Mouse (Mus musculus) heart, embryonic 14.5 days (tissue): Measurements from ENCODE around the gene Arl8a. TPM values are rescaled to one million over a fixed set of nuclear protein-coding genes. Genes with fewer than 3 reads are reported as not detected.

Experiments used
- ATAC-seq: fragments of 200-750 bp; cut with Nextera tagmentation; 2 replicates; pipeline ENCODE4 v1.8.0; 2017; ENCODE audit warnings: low read depth, moderate TSS enrichment; ENCODE audit not compliant: insufficient number of reproducible peaks, insufficient read depth, low FRiP score
- H3K27ac ChIP-seq, 2 experiments: fragments of 200-500 bp in 1 of 2; fragments of 300-500 bp in 1 of 2; sonication (generic) in 1 of 2; replicated peaks in 1 of 2; 2 replicates each; pipeline ENCODE4 v1.5.1; 2012 to 2014; ENCODE audit warnings: low read depth in 2 of 2, low read length in 2 of 2, control low read depth in 1 of 2, mild to moderate bottlenecking in 1 of 2, mixed read lengths in 1 of 2; ENCODE audit not compliant: control insufficient read depth in 1 of 2, insufficient read depth in 1 of 2
- H3K27me3 ChIP-seq: fragments of 300-500 bp; sonication (generic); 2 replicates; pipeline ENCODE4 v1.6.1; 2014; ENCODE audit warnings: mild to moderate bottlenecking, low read length, control low read depth; ENCODE audit not compliant: control insufficient read depth, insufficient read depth
- H3K36me3 ChIP-seq: fragments of 300-500 bp; sonication (generic); 2 replicates; pipeline ENCODE4 v1.6.1; 2014; ENCODE audit warnings: mild to moderate bottlenecking, control low read depth, low read length, mixed read lengths; ENCODE audit not compliant: control insufficient read depth, insufficient read depth
- H3K4me1 ChIP-seq, 2 experiments: fragments of 200-500 bp in 1 of 2; fragments of 300-500 bp in 1 of 2; sonication (generic) in 1 of 2; 2 replicates each; pipeline ENCODE4 v1.6.1; 2012 to 2014; ENCODE audit warnings: low read length in 2 of 2, control low read depth in 1 of 2, mixed read lengths in 1 of 2; ENCODE audit not compliant: control insufficient read depth in 2 of 2, insufficient read depth in 2 of 2
- H3K4me2 ChIP-seq: fragments of 300-500 bp; sonication (generic); 2 replicates; pipeline ENCODE4 v1.6.1; 2014; ENCODE audit warnings: mild to moderate bottlenecking, low read length
- H3K4me3 ChIP-seq, 2 experiments: fragments of 200-500 bp in 1 of 2; fragments of 300-500 bp in 1 of 2; sonication (generic) in 1 of 2; 2 replicates each; pipeline ENCODE4 v1.5.1; 2012 to 2014; ENCODE audit warnings: low read length in 2 of 2, mild to moderate bottlenecking in 2 of 2, control low read depth in 1 of 2, low read depth in 1 of 2, moderate library complexity in 1 of 2; ENCODE audit not compliant: control insufficient read depth in 1 of 2, insufficient read depth in 1 of 2
- H3K9ac ChIP-seq: fragments of 300-500 bp; sonication (generic); 2 replicates; pipeline ENCODE4 v1.6.1; 2014; ENCODE audit warnings: mild to moderate bottlenecking, low read length
- H3K9me3 ChIP-seq: fragments of 300-500 bp; sonication (generic); 2 replicates; pipeline ENCODE4 v1.6.1; 2016; ENCODE audit warnings: low read length, control low read depth; ENCODE audit not compliant: control insufficient read depth
- WGBS: fragments of 180-500 bp; shearing (Covaris S2); extraction: QIAGEN DNeasy Blood & Tissue Kit; methylation state at CpG from one replicate; pipeline ENCODE4 v1.1.7; 2014; 5-methylcytosine and 5-hydroxymethylcytosine counted together
- polyA plus RNA-seq: library from polyadenylated mRNA; unstranded; fragments of >200 nt; fragmentation: Nextera tagmentation; extraction: Ambion mirVana; gene quantifications from 2 replicates; pipeline ENCODE4 v1.2.1, GENCODE M21; 2014

Gene Arl8a
- polyA plus RNA-seq, 1 experiment from 2014 or later: 37.2 TPM

GRCm38 (mm10) chr1:135200400-135200799, 53.8 kb downstream of the Arl8a start:
- Histone ChIP-seq H3K4me1 (peaks cover 17 to 18% of the 10 kb centered on the region in 2 experiments), H3K27me3 (peaks cover 16% of the 10 kb centered on the region), H3K9me3 (no peaks in the 10 kb centered on the region), H3K4me3 (no peak overlapping the region), H3K9ac (no peak overlapping the region), H3K27ac (no peak overlapping the region), H3K4me2 (no peak overlapping the region), H3K36me3 (no peaks in the 10 kb centered on the region)
- no peak for ATAC-seq
- WGBS: 86% methylated on average over 4 of the region's 4 CpGs

- 0 out of 2 replicates have a peak, but pooled peaks have one; percentile 38 for ATAC-seq
Measured at GRCm38 (mm10) chr1:135204196-135205126, 57.8 kb downstream of the Arl8a start.

DNA sequence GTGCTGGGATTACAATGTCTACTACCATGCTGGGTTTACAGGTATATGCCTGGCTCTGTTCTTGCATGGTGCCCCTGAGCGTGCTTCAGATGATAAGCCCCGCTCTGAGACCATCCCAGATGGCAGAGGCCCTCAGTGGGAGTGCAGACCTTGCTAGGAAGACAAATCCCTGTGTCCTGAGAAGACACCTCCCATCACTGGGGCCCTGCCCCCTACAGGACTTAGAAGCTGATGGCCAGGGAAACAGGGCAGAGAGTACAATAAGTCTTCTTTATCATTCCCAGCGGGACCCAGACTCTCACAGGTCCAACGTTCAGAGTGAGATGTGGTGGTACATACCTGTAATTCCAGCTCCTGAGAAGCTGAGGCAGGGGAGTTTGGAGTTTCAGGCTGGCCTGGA, 58.6 kb downstream of the Arl8a start:
- H3K4me2 ChIP-seq: no peak overlapping the region
- H3K27ac ChIP-seq: no peak overlapping the region
- no peaks in the 10 kb centered on the region for H3K36me3 ChIP-seq
- H3K9ac ChIP-seq: no peak overlapping the region
- H3K4me3 ChIP-seq: no peak overlapping the region
- peaks cover 29% of the 10 kb centered on the region for H3K27me3 ChIP-seq
- 41% methylated on average over 4 of the region's 4 CpGs for WGBS
- H3K9me3 ChIP-seq: no peaks in the 10 kb centered on the region
- peaks cover 8 to 12% of the 10 kb centered on the region in 2 experiments; a peak in 3 of 4 replicates for H3K4me1 ChIP-seq
- no peak for ATAC-seq

More at GRCm38 (mm10) chr1:135204196-135205126, 57.8 kb downstream of the Arl8a start:
- H3K4me2 ChIP-seq: no peak overlapping the region
- no peak overlapping the region for H3K9ac ChIP-seq
- no peaks in the 10 kb centered on the region for H3K36me3 ChIP-seq
- WGBS: 22% methylated on average over 12 of the region's 12 CpGs
- H3K4me1 ChIP-seq: peaks cover 11 to 14% of the 10 kb centered on the region in 2 experiments
- no peaks in the 10 kb centered on the region for H3K9me3 ChIP-seq
- no peak overlapping the region for H3K4me3 ChIP-seq
- peaks cover 28% of the 10 kb centered on the region for H3K27me3 ChIP-seq
- H3K27ac ChIP-seq: no peak overlapping the region

Other genes with a start within 250 kb of the Arl8a start
- gene Ppp1r12b, start 190.9 kb upstream of the Arl8a start, polyA plus RNA-seq: 35.7 and 35.9 TPM in 2 replicates
- gene Ube2t, start 184.3 kb upstream of the Arl8a start, polyA plus RNA-seq: 44.7 and 47.9 TPM in 2 replicates
- gene Lgr6, start 41.5 kb upstream of the Arl8a start, polyA plus RNA-seq: 2.0 and 2.5 TPM in 2 replicates
- gene Ptpn7, start 14.1 kb upstream of the Arl8a start, polyA plus RNA-seq: 0.54 and 0.63 TPM in 2 replicates
- gene Gpr37l1, start 20.9 kb downstream of the Arl8a start, polyA plus RNA-seq: not detected in 2 replicates
- 0.13 and 0.39 TPM in 2 replicates for gene Elf3, start 111.7 kb downstream of the Arl8a start, polyA plus RNA-seq
- gene Rnpep, start 137.3 kb downstream of the Arl8a start, polyA plus RNA-seq: 53.4 and 56.2 TPM in 2 replicates
- 369 and 374 TPM in 2 replicates for gene Timm17a, start 167.0 kb downstream of the Arl8a start, polyA plus RNA-seq
- gene Lmod1, start 178.0 kb downstream of the Arl8a start, polyA plus RNA-seq: 0.51 and 1.2 TPM in 2 replicates
- gene Shisa4, start 228.4 kb downstream of the Arl8a start, polyA plus RNA-seq: 16.7 and 22.5 TPM in 2 replicates